Mouse (Mus musculus): ENCODE results near the gene Atp6v1g2.

DNA sequence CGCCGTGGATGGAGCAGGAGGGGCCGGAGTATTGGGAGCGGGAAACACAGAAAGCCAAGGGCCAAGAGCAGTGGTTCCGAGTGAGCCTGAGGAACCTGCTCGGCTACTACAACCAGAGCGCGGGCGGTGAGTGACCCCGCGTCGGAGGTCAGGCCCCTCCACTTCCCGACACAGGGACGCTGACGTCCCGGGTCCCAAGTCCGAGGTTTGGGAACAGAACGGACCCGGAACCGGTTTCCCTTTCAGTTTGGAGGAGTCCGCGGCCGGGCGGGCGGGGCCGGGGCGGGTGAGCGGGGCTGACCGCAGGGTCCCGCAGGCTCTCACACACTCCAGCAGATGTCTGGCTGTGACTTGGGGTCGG, 30.0 kb downstream of the Atp6v1g2 start:
- no peak for TF ChIP-seq TAL1 (conservative IDR thresholded peaks at IDR 0.05; ENCODE audit: low read depth, low read length)
- TF ChIP-seq CTCF (IDR thresholded peaks at IDR 0.05; ENCODE audit: low read depth, low read length) = no peak
- no peak for TF ChIP-seq GATA1 (IDR thresholded peaks at IDR 0.05; ENCODE audit: borderline replicate concordance, low read length)
- TF ChIP-seq POLR2AphosphoS5 (IDR thresholded peaks at IDR 0.05; ENCODE audit: insufficient replicate concordance, low read depth, low read length) = no peak

Measured in G1E (cell line).